ENCODE assay signal across 26 mouse cellular contexts in genomic region chr12:35338191-35338954, GRCm38 (mm10).
DNase-seq lines count a peak whose midpoint lies in the region; ATAC-seq and TF ChIP-seq lines count a peak whose summit lies in the region.
"Had no signal": no experiment of that assay in that cellular context is flagged by ENCODE, and none has a peak within 500 bp of the region (broad histone marks: within the 10 kb centered on the region; RNA-seq: fewer than 3 reads in every experiment).

No protein-coding gene starts in this region.

- TF ChIP-seq POLR2A in CH12.LX (IDR thresholded peaks at IDR 0.05; ENCODE audit: low read depth, low read length) = peak; percentile 33; the same call in 1 of the 2 replicates
- TF ChIP-seq POLR2A in bone marrow macrophage, adult 2 months (IDR thresholded peaks at IDR 0.05; ENCODE audit: borderline replicate concordance, low read depth, low read length) = no peak

- no peak for TF ChIP-seq RAD21 in CH12.LX (IDR thresholded peaks at IDR 0.05; ENCODE audit: low read depth, low read length)

- dilution Hi-C loops in CH12.LX (cut with MboI; ENCODE audit: extremely low pct_ligation_motif_present, extremely low pct_unique_long_range_greater_than_20kb, low sequenced_read_pairs) = no loop called here

- no peaks in the 10 kb centered on the region for H3K27me3 ChIP-seq in CH12.LX (replicated peaks)
- no peaks in the 10 kb centered on the region for H3K27me3 ChIP-seq in intestine, postnatal 0 days (replicated peaks; ENCODE audit: control insufficient read depth, insufficient read depth, low read length)
- H3K27me3 ChIP-seq: forebrain, embryonic 13.5 days; heart, embryonic 12.5 days; limb, embryonic 12.5 days; liver, embryonic 15.5 days; lung, embryonic 15.5 days; midbrain, embryonic 13.5 days; stomach, embryonic 15.5 days had no signal

- DNase-seq in 3T3-L1 (ENCODE audit: low read depth, low spot score) = peak; percentile 58
- peak; percentile 78 for DNase-seq in CH12.LX (ENCODE audit: extremely low read depth)
- no peak for DNase-seq in left cerebral cortex, adult 9 months (ENCODE audit: low spot score in 2 of 2)
- no peak for DNase-seq in heart, adult 9 months (ENCODE audit: low spot score in 2 of 2)
- no peak for DNase-seq in gastrocnemius, adult 8-10 months (ENCODE audit: low spot score in 2 of 2)
- DNase-seq: cerebellum, adult 18-20 months; cerebellum, postnatal 14 days; gastrocnemius, postnatal 14 days; heart, adult 18-20 months; kidney, adult 2 months; kidney, postnatal 4 days; right cerebral cortex, postnatal 25 days; thymus, postnatal 14 days had no signal

- H3K4me2 ChIP-seq in CH12.LX (ENCODE audit: insufficient read depth, low read depth, poor library complexity, severe bottlenecking) = peak overlapping the region; percentile 2; the same call in 1 of the 2 replicates
- H3K4me2 ChIP-seq in intestine, postnatal 0 days (replicated peaks; ENCODE audit: low read depth) = no peak overlapping the region
- H3K4me2 ChIP-seq: forebrain, embryonic 13.5 days; heart, embryonic 12.5 days; limb, embryonic 12.5 days; liver, embryonic 15.5 days; lung, embryonic 15.5 days; midbrain, embryonic 13.5 days; stomach, embryonic 15.5 days had no signal

- H3K36me3 ChIP-seq in CH12.LX (replicated peaks in 1 of 2; ENCODE audit: control insufficient read depth in 1 of 2, insufficient read depth in 1 of 2, low read length in 1 of 2) = no peaks in the 10 kb centered on the region
- H3K36me3 ChIP-seq in intestine, postnatal 0 days (ENCODE audit: control insufficient read depth, insufficient read depth) = no peaks in the 10 kb centered on the region
- H3K36me3 ChIP-seq: heart, embryonic 12.5 days; hindbrain, embryonic 10.5 days; limb, embryonic 12.5 days; liver, embryonic 15.5 days; lung, embryonic 15.5 days; midbrain, embryonic 13.5 days; stomach, embryonic 15.5 days had no signal

- TF ChIP-seq CTCF in CH12.LX (conservative IDR thresholded peaks at IDR 0.05 in 1 of 2, IDR thresholded peaks at IDR 0.05 in 1 of 2; ENCODE audit: low read depth in 2 of 2, low read length in 2 of 2) = no peak
- TF ChIP-seq CTCF in bone marrow macrophage, adult 2 months (IDR thresholded peaks at IDR 0.05; ENCODE audit: low read depth, low read length) = no peak
- no peak for TF ChIP-seq CTCF in intestine, postnatal 0 days (IDR thresholded peaks at IDR 0.05; ENCODE audit: low read depth)

- in situ Hi-C loops in CH12.LX (cut with MboI; ENCODE audit: low pct_ligation_motif_present, low pct_unique_long_range_greater_than_20kb, low sequenced_read_pairs) = no loop called here

- peaks cover 11 to 15% of the 10 kb centered on the region in 2 experiments for H3K4me1 ChIP-seq in CH12.LX (ENCODE audit: control insufficient read depth in 1 of 2, insufficient read depth in 2 of 2)
- peaks cover 17% of the 10 kb centered on the region for H3K4me1 ChIP-seq in bone marrow macrophage, adult 2 months (ENCODE audit: control insufficient read depth, insufficient read depth, low read length)
- no peaks in the 10 kb centered on the region for H3K4me1 ChIP-seq in intestine, postnatal 0 days (replicated peaks; ENCODE audit: control insufficient read depth, insufficient read depth, low read length)
- H3K4me1 ChIP-seq: forebrain, embryonic 13.5 days; heart, embryonic 12.5 days; hindbrain, embryonic 10.5 days; limb, embryonic 12.5 days; liver, embryonic 15.5 days; lung, embryonic 15.5 days; midbrain, embryonic 13.5 days; stomach, embryonic 15.5 days had no signal

- H3K9ac ChIP-seq in CH12.LX (ENCODE audit: insufficient read depth, low read depth) = no peak overlapping the region
- H3K9ac ChIP-seq in intestine, postnatal 0 days (ENCODE audit: low read depth, low read length) = no peak overlapping the region
- H3K9ac ChIP-seq: forebrain, embryonic 13.5 days; heart, embryonic 12.5 days; limb, embryonic 12.5 days; liver, embryonic 15.5 days; lung, embryonic 15.5 days; midbrain, embryonic 13.5 days; stomach, embryonic 15.5 days had no signal

- no peaks in the 10 kb centered on the region for H3K79me2 ChIP-seq in CH12.LX (replicated peaks; ENCODE audit: control insufficient read depth, extremely low read depth, insufficient read depth, poor library complexity, severe bottlenecking)

- 83% methylated on average over 4 of the region's 4 CpGs for WGBS in intestine, postnatal 0 days

- TF ChIP-seq EP300 in CH12.LX (IDR thresholded peaks at IDR 0.05; ENCODE audit: low read length) = no peak

- ATAC-seq in megakaryocyte, adult 5-6 weeks (ENCODE audit: poor library complexity, severe bottlenecking) = peak; percentile 77
- ATAC-seq in intestine, postnatal 0 days = no peak
- ATAC-seq: hindbrain, embryonic 16.5 days; midbrain, embryonic 13.5 days had no signal

- H3K27ac ChIP-seq in CH12.LX (ENCODE audit: insufficient read depth, low read depth) = peak overlapping the region; percentile 32; the same call in 1 of the 2 replicates
- peak overlapping the region; percentile 22 for H3K27ac ChIP-seq in bone marrow macrophage, adult 2 months (ENCODE audit: insufficient read depth, low read depth, low read length)
- H3K27ac ChIP-seq in intestine, postnatal 0 days (ENCODE audit: low read depth, low read length) = no peak overlapping the region
- H3K27ac ChIP-seq: forebrain, embryonic 13.5 days; hindbrain, embryonic 10.5 days; kidney, postnatal 0 days; limb, embryonic 12.5 days; liver, embryonic 15.5 days; lung, embryonic 15.5 days; midbrain, embryonic 13.5 days; stomach, embryonic 15.5 days had no signal

- H3K4me3 ChIP-seq in CH12.LX (replicated peaks in 1 of 3; ENCODE audit: low read depth in 2 of 3, low read length in 2 of 3, poor library complexity in 1 of 3) = no peak overlapping the region
- no peak overlapping the region for H3K4me3 ChIP-seq in bone marrow macrophage, adult 2 months (ENCODE audit: insufficient read depth, low read length)
- no peak overlapping the region for H3K4me3 ChIP-seq in intestine, postnatal 0 days (ENCODE audit: low read depth, low read length)
- H3K4me3 ChIP-seq: forebrain, embryonic 13.5 days; heart, embryonic 12.5 days; hindbrain, embryonic 10.5 days; limb, embryonic 12.5 days; liver, embryonic 15.5 days; lung, embryonic 15.5 days; midbrain, embryonic 13.5 days; stomach, embryonic 15.5 days had no signal

- no peaks in the 10 kb centered on the region for H3K9me3 ChIP-seq in CH12.LX (replicated peaks; ENCODE audit: low read length)
- H3K9me3 ChIP-seq in intestine, postnatal 0 days (ENCODE audit: control insufficient read depth) = no peaks in the 10 kb centered on the region
- H3K9me3 ChIP-seq: forebrain, embryonic 13.5 days; heart, embryonic 12.5 days; hindbrain, embryonic 10.5 days; limb, embryonic 12.5 days; liver, embryonic 15.5 days; lung, embryonic 15.5 days; midbrain, embryonic 13.5 days; stomach, embryonic 15.5 days had no signal

TF ChIP-seq in CH12.LX, 34 proteins besides CTCF, POLR2A, EP300 and RAD21 (continues in another document):
- TF ChIP-seq HCFC1 (IDR thresholded peaks at IDR 0.05; ENCODE audit: low read depth, low read length) = no peak; the same call in 1 of the 2 replicates
- TF ChIP-seq JUND (conservative IDR thresholded peaks at IDR 0.05; ENCODE audit: low read depth, low read length) = no peak
- no peak for TF ChIP-seq ETS1 (conservative IDR thresholded peaks at IDR 0.05; ENCODE audit: low read depth, low read length)
- TF ChIP-seq JUN (IDR thresholded peaks at IDR 0.05; ENCODE audit: insufficient read depth, low read depth, low read length) = no peak
- TF ChIP-seq ZC3H11A (IDR thresholded peaks at IDR 0.05; ENCODE audit: low read depth, low read length) = no peak
- no peak for TF ChIP-seq E2F4 (IDR thresholded peaks at IDR 0.05; ENCODE audit: insufficient replicate concordance, low read depth, low read length)
- no peak for TF ChIP-seq UBTF (IDR thresholded peaks at IDR 0.05; ENCODE audit: low read depth, low read length)
- TF ChIP-seq IRF4 (IDR thresholded peaks at IDR 0.05; ENCODE audit: low read depth, low read length) = no peak
- TF ChIP-seq NRF1 (IDR thresholded peaks at IDR 0.05; ENCODE audit: low read depth, low read length) = no peak
- TF ChIP-seq ELF1 (IDR thresholded peaks at IDR 0.05; ENCODE audit: low read depth, low read length) = no peak
- TF ChIP-seq POLR2AphosphoS2 (IDR thresholded peaks at IDR 0.05; ENCODE audit: low read depth, low read length) = no peak
- TF ChIP-seq ZNF384 (IDR thresholded peaks at IDR 0.05; ENCODE audit: low read depth, low read length) = no peak
- no peak for TF ChIP-seq MYC (IDR thresholded peaks at IDR 0.05; ENCODE audit: low read depth, low read length)
- TF ChIP-seq MXI1 (IDR thresholded peaks at IDR 0.05; ENCODE audit: low read depth, low read length) = no peak
- TF ChIP-seq MEF2A (IDR thresholded peaks at IDR 0.05; ENCODE audit: borderline replicate concordance, low read depth, low read length) = no peak
- no peak for TF ChIP-seq GABPA (IDR thresholded peaks at IDR 0.05; ENCODE audit: insufficient replicate concordance, low read depth, low read length)
- peak; percentile 96 for TF ChIP-seq CHD2 (IDR thresholded peaks at IDR 0.05; ENCODE audit: low read length)
- no peak for TF ChIP-seq CHD1 (IDR thresholded peaks at IDR 0.05; ENCODE audit: low read depth, low read length)
- no peak for TF ChIP-seq PAX5 (IDR thresholded peaks at IDR 0.05; ENCODE audit: low read length)
- no peak for TF ChIP-seq USF2 (conservative IDR thresholded peaks at IDR 0.05; ENCODE audit: low read depth, low read length)
- TF ChIP-seq SMC3 (IDR thresholded peaks at IDR 0.05; ENCODE audit: low read depth, low read length) = no peak
- TF ChIP-seq ZKSCAN1 (IDR thresholded peaks at IDR 0.05; ENCODE audit: borderline replicate concordance, low read depth, low read length) = no peak
- TF ChIP-seq USF1 (IDR thresholded peaks at IDR 0.05; ENCODE audit: low read depth, low read length) = no peak
- TF ChIP-seq MAFK (IDR thresholded peaks at IDR 0.05; ENCODE audit: insufficient replicate concordance, low read length) = peak; percentile 95
- no peak for TF ChIP-seq ZMIZ1 (IDR thresholded peaks at IDR 0.05; ENCODE audit: low read depth, low read length)
- TF ChIP-seq MAZ (IDR thresholded peaks at IDR 0.05; ENCODE audit: low read depth, low read length) = no peak
- peak; percentile 43; the same call in 1 of the 2 replicates for TF ChIP-seq MAX (IDR thresholded peaks at IDR 0.05; ENCODE audit: low read length)
- TF ChIP-seq RCOR1 (conservative IDR thresholded peaks at IDR 0.05; ENCODE audit: low read depth, low read length) = no peak
- TF ChIP-seq SIN3A (IDR thresholded peaks at IDR 0.05; ENCODE audit: low read length) = 0 out of 2 replicates have a peak, but pooled peaks have one; percentile 45
- TF ChIP-seq KAT2A (IDR thresholded peaks at IDR 0.05; ENCODE audit: insufficient replicate concordance, low read length) = 0 out of 2 replicates have a peak, but pooled peaks have one; percentile 12
- TF ChIP-seq TBP (conservative IDR thresholded peaks at IDR 0.05; ENCODE audit: low read depth, low read length) = 0 out of 2 replicates have a peak, but pooled peaks have one; percentile 47
- peak; percentile 56 for TF ChIP-seq TCF12 (IDR thresholded peaks at IDR 0.05; ENCODE audit: low read depth, low read length)

Comparison
In these comparisons a context has a peak if more than half of its experiments do, and no peak if none do; other contexts are left out.
1. DNase-seq: peak in 3T3-L1 (single experiment) and CH12.LX (single experiment); none in left cerebral cortex, adult 9 months (0 of 2), heart, adult 9 months (0 of 2) and gastrocnemius, adult 8-10 months (0 of 2).